Mouse (Mus musculus): ENCODE measurements around the gene Laptm4a. TPM values are rescaled to one million over a fixed set of nuclear protein-coding genes. Genes with fewer than 3 reads are reported as not detected.

Gene Laptm4a
- polyA plus RNA-seq, 1 experiment from 2014 or later: 242 TPM

DNA sequence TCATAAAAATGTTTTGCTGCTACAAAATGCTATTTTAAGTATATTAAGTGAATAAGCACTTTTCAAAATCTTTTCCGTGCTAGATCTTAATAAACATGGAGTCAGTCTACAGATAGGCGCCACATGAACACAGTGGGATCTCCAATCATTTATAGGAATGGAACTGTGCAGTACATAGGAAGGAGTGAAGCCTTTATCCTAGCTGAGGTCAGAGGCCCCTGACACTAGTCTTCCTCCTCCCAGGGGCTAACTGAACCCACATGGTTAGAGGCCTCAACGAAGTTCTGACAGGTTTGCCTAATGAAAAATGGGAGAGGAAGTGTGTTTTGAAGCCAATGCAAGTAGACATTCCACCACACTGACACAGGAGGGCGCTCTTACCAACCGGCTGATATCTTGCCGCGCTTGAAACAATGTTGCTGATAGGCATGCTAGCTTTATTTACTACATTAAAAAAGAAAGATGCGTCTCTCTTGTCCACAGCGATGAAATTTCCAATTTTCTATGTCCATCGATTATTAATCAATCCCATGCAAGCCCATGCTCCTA lies 32.3 kb upstream of the Laptm4a start:
- H3K27ac ChIP-seq (ENCODE audit: low read depth, low read length): no peak overlapping the region

DNA sequence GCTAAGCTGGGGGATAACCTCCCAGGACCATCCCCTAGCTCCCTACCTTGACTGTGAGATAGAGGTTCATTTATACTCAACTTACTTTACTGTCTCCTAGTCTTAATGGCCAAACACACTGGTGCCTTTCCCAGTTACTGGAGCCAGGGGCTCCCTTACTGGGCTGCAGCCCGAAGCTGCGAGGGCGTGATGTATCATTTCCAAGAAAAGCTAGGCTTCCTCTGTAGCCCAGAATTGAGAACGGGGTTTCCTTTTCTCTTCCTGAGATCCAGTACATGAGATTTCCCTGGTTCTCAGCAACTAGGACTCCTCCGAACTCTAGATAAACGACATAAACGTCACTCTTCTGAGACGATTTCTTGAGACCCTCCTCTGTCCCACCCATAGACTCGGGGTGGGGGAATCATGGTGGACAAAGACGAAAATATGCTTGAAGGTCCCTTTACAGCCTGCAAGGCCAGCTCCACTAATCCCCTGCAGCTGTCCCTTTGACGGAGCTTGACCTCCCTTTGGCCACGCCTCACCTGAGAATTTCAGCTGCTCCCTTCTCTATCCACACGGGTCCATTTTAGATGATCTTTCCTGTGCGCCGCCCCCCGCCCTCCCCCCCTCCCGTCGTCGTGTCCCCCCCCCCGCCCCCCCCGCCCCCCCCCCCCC lies 28.5 kb upstream of the Laptm4a start:
- Histone ChIP-seq H3K4me2 (replicated peaks; ENCODE audit: low read depth) (peak overlapping the region; percentile 47), H3K27ac (ENCODE audit: low read depth, low read length) (no peak overlapping the region), H3K27me3 (replicated peaks; ENCODE audit: control insufficient read depth, insufficient read depth, low read length) (no peaks in the 10 kb centered on the region), H3K9me3 (ENCODE audit: control insufficient read depth) (no peaks in the 10 kb centered on the region), H3K9ac (ENCODE audit: low read depth, low read length) (0 out of 2 replicates have a peak overlapping the region, but pooled peaks have one; percentile 22), H3K4me3 (ENCODE audit: low read depth, low read length) (0 out of 2 replicates have a peak overlapping the region, but pooled peaks have one; percentile 7), H3K4me1 (replicated peaks; ENCODE audit: control insufficient read depth, insufficient read depth, low read length) (no peaks in the 10 kb centered on the region), H3K36me3 (ENCODE audit: control insufficient read depth, insufficient read depth) (no peaks in the 10 kb centered on the region)
- no peak for TF ChIP-seq CTCF (IDR thresholded peaks at IDR 0.05; ENCODE audit: low read depth)
- ATAC-seq: no peak
- 36% methylated on average over 13 of the region's 21 CpGs for WGBS

More for the DNA sequence above, 32.3 kb upstream of the Laptm4a start:
- peaks cover 9% of the 10 kb centered on the region; the same call in 1 of the 2 replicates for H3K4me1 ChIP-seq (replicated peaks; ENCODE audit: control insufficient read depth, insufficient read depth, low read length)
- no peak for ATAC-seq
- peak; percentile 97 for TF ChIP-seq CTCF (IDR thresholded peaks at IDR 0.05; ENCODE audit: low read depth)
- no peak overlapping the region for H3K9ac ChIP-seq (ENCODE audit: low read depth, low read length)
- H3K36me3 ChIP-seq (ENCODE audit: control insufficient read depth, insufficient read depth): no peaks in the 10 kb centered on the region
- H3K9me3 ChIP-seq (ENCODE audit: control insufficient read depth): no peaks in the 10 kb centered on the region
- no peaks in the 10 kb centered on the region for H3K27me3 ChIP-seq (replicated peaks; ENCODE audit: control insufficient read depth, insufficient read depth, low read length)
- 21% methylated on average over 10 of the region's 10 CpGs for WGBS
- no peak overlapping the region for H3K4me2 ChIP-seq (replicated peaks; ENCODE audit: low read depth)
- H3K4me3 ChIP-seq (ENCODE audit: low read depth, low read length): no peak overlapping the region

DNA sequence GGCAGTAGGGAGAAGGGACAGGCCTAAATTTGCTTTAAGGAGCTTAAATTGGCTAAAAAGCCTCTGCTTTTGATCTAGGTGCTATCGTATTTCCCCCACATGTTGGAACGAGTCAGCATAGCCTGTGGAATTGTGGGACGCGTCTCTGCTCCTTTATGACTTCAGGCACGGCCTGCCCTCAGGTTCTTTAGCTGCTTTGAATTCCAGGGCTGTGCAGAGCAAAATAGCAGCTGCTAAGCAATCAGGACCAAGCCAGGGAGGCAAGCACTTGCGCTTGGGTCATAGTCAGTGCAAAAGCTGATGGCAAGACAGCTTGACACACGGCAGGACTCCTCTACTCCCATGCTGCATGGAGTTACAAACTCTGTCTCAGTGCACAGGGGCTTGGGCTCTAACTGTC lies 24.3 kb upstream of the Laptm4a start:
- Histone ChIP-seq H3K4me3 (ENCODE audit: low read depth, low read length) (no peak overlapping the region), H3K4me2 (replicated peaks; ENCODE audit: low read depth) (no peak overlapping the region), H3K4me1 (replicated peaks; ENCODE audit: control insufficient read depth, insufficient read depth, low read length) (no peaks in the 10 kb centered on the region), H3K9me3 (ENCODE audit: control insufficient read depth) (no peaks in the 10 kb centered on the region), H3K27ac (ENCODE audit: low read depth, low read length) (no peak overlapping the region), H3K9ac (ENCODE audit: low read depth, low read length) (no peak overlapping the region), H3K27me3 (replicated peaks; ENCODE audit: control insufficient read depth, insufficient read depth, low read length) (no peaks in the 10 kb centered on the region), H3K36me3 (ENCODE audit: control insufficient read depth, insufficient read depth) (no peaks in the 10 kb centered on the region)
- no peak for ATAC-seq
- WGBS: 40% methylated on average over 7 of the region's 7 CpGs
- TF ChIP-seq CTCF (IDR thresholded peaks at IDR 0.05; ENCODE audit: low read depth): no peak

GRCm38 (mm10) chr12:8898879-8899785 lies 22.3 kb upstream of the Laptm4a start:
- 70% methylated on average over 19 of the region's 19 CpGs for WGBS
- no peaks in the 10 kb centered on the region for H3K36me3 ChIP-seq (ENCODE audit: control insufficient read depth, insufficient read depth)
- H3K27me3 ChIP-seq (replicated peaks; ENCODE audit: control insufficient read depth, insufficient read depth, low read length): no peaks in the 10 kb centered on the region
- H3K27ac ChIP-seq (ENCODE audit: low read depth, low read length): no peak overlapping the region
- H3K4me3 ChIP-seq (ENCODE audit: low read depth, low read length): no peak overlapping the region
- no peaks in the 10 kb centered on the region for H3K9me3 ChIP-seq (ENCODE audit: control insufficient read depth)
- no peaks in the 10 kb centered on the region for H3K4me1 ChIP-seq (replicated peaks; ENCODE audit: control insufficient read depth, insufficient read depth, low read length)
- no peak overlapping the region for H3K9ac ChIP-seq (ENCODE audit: low read depth, low read length)
- TF ChIP-seq CTCF (IDR thresholded peaks at IDR 0.05; ENCODE audit: low read depth): no peak; the same call in 1 of the 2 replicates
- no peak overlapping the region for H3K4me2 ChIP-seq (replicated peaks; ENCODE audit: low read depth)
- no peak for ATAC-seq

DNA sequence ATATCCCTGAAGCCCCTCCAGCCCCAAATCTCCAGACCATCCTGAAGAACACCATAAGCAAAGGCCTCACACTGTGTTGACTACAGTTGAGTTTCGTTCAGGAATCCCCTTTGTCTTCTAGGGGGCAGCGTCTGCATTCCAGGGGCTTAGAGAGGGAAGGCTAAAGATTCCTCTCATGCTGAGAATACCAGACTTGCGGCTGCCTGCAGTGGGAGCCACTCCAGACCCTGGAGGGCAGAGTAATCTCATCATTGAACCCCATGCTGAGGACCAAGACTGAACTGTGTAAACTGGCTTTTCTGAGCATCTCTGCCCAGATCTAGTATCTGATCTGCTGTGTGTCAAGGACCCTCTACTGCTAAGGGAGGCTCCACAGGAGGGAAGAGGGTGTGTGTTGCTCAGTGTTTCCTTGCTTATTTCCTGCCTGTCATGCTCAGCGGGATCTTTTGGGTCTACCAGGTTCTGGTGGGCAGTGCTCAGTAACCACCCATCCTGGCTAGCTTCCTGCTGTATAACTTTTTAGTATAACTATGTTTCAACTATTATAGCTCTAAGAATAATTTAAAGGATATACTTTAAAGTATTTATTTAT lies 21.3 kb upstream of the Laptm4a start:
- H3K4me1 ChIP-seq (replicated peaks; ENCODE audit: control insufficient read depth, insufficient read depth, low read length): no peaks in the 10 kb centered on the region
- peak; percentile 28 for TF ChIP-seq CTCF (IDR thresholded peaks at IDR 0.05; ENCODE audit: low read depth)
- ATAC-seq: no peak
- H3K4me2 ChIP-seq (replicated peaks; ENCODE audit: low read depth): no peak overlapping the region
- H3K36me3 ChIP-seq (ENCODE audit: control insufficient read depth, insufficient read depth): no peaks in the 10 kb centered on the region
- H3K9me3 ChIP-seq (ENCODE audit: control insufficient read depth): no peaks in the 10 kb centered on the region
- 50% methylated on average over 4 of the region's 4 CpGs for WGBS
- H3K27ac ChIP-seq (ENCODE audit: low read depth, low read length): no peak overlapping the region
- no peak overlapping the region for H3K9ac ChIP-seq (ENCODE audit: low read depth, low read length)
- no peak overlapping the region for H3K4me3 ChIP-seq (ENCODE audit: low read depth, low read length)
- H3K27me3 ChIP-seq (replicated peaks; ENCODE audit: control insufficient read depth, insufficient read depth, low read length): no peaks in the 10 kb centered on the region
